ENCODE assay signal across 8 mouse cellular contexts in genomic region chr15:81361022-81361404, GRCm38 (mm10). TPM values are rescaled to one million over a fixed set of nuclear protein-coding genes. Genes with fewer than 3 reads are reported as not detected.
DNase-seq lines count a peak whose midpoint lies in the region; ATAC-seq and TF ChIP-seq lines count a peak whose summit lies in the region.

No protein-coding gene starts in this region.

- no peaks in the 10 kb centered on the region for H3K27me3 ChIP-seq in cerebellum, adult 2 months (ENCODE audit: control insufficient read depth, insufficient read depth, low read length)
- no peaks in the 10 kb centered on the region for H3K27me3 ChIP-seq in forebrain, embryonic 16.5 days (replicated peaks; ENCODE audit: control insufficient read depth, insufficient read depth, low read length)

- 36% methylated on average over 6 of the region's 6 CpGs for WGBS in cerebellum, adult 2 months
- WGBS in forebrain, embryonic 16.5 days = 40% methylated on average over 6 of the region's 6 CpGs

- TF ChIP-seq POLR2A in cerebellum, adult 2 months (IDR thresholded peaks at IDR 0.05; ENCODE audit: borderline replicate concordance, insufficient read depth, low read length) = no peak

- peak; percentile 42 for ATAC-seq in CD4-positive, CD25-positive, alpha-beta regulatory T cell, adult 4 months
- ATAC-seq in forebrain, embryonic 16.5 days = no peak; the same call in 1 of the 2 replicates

- peaks cover 9% of the 10 kb centered on the region for H3K36me3 ChIP-seq in forebrain, embryonic 16.5 days (ENCODE audit: control insufficient read depth, insufficient read depth)

- H3K9me3 ChIP-seq in forebrain, embryonic 16.5 days (ENCODE audit: control insufficient read depth, low read length) = no peaks in the 10 kb centered on the region

- DNase-seq in cerebellum, adult 2 months = no peak
- no peak for DNase-seq in cerebellum, postnatal 4 days (ENCODE audit: low spot score in 2 of 2)
- DNase-seq in lung, postnatal 25 days (ENCODE audit: low spot score) = peak; percentile 18
- no peak for DNase-seq in urinary bladder, adult 18-20 months (ENCODE audit: low spot score in 2 of 2)
- no peak for DNase-seq in Muller cell, postnatal 12 days (ENCODE audit: inconsistent ontology term)
- no peak for DNase-seq in frontal cortex, postnatal 36 days (ENCODE audit: low spot score in 2 of 2)

- peak overlapping the region; percentile 88 for H3K4me2 ChIP-seq in forebrain, embryonic 16.5 days (ENCODE audit: low read length)

- no peaks in the 10 kb centered on the region; the same call in 1 of the 2 replicates for H3K4me1 ChIP-seq in cerebellum, adult 2 months (ENCODE audit: control insufficient read depth, insufficient read depth, low read length)
- H3K4me1 ChIP-seq in forebrain, embryonic 16.5 days (replicated peaks; ENCODE audit: control insufficient read depth, insufficient read depth, low read length) = peaks cover 21% of the 10 kb centered on the region

- no peak for TF ChIP-seq CTCF in cerebellum, adult 2 months (IDR thresholded peaks at IDR 0.05; ENCODE audit: borderline replicate concordance, insufficient read depth, low read depth, low read length)

- H3K27ac ChIP-seq in cerebellum, adult 2 months (ENCODE audit: insufficient read depth, low read length) = no peak overlapping the region
- H3K27ac ChIP-seq in forebrain, embryonic 16.5 days (ENCODE audit: low read length) = peak overlapping the region; percentile 52

- H3K9ac ChIP-seq in forebrain, embryonic 16.5 days (replicated peaks; ENCODE audit: low read depth, low read length) = peak overlapping the region; percentile 38; the same call in 1 of the 2 replicates

- peak overlapping the region; percentile 93 for H3K4me3 ChIP-seq in cerebellum, adult 2 months (replicated peaks; ENCODE audit: insufficient read depth, low read depth, low read length)
- H3K4me3 ChIP-seq in forebrain, embryonic 16.5 days (replicated peaks; ENCODE audit: low read length) = peak overlapping the region; percentile 78

RNA-seq across cellular contexts. Expression of gene Slc25a17, which starts 0.4 kb away (rescaled TPM):
- polyA plus RNA-seq in cerebellum, adult 2 months (2012; rRNA removed) = 55.8 and 56.0 TPM in 2 replicates
- 100 to 1,000 TPM in 1 of 2 experiments, 10 to 100 TPM in 1; 83.2 to 102 TPM for polyA plus RNA-seq in CD4-positive, CD25-positive, alpha-beta regulatory T cell, adult 4 months (2017; shearing (Covaris generic))
- polyA plus RNA-seq in forebrain, embryonic 16.5 days (2015; fragmentation: Nextera tagmentation; extraction: Ambion mirVana) = 132 and 144 TPM in 2 replicates

RNA-seq across cellular contexts. Expression of gene St13, which starts 38.9 kb away (rescaled TPM):
- 75.6 and 85.3 TPM in 2 replicates for polyA plus RNA-seq in cerebellum, adult 2 months (2012; rRNA removed)
- 100 to 1,000 TPM; 177 to 187 TPM for polyA plus RNA-seq in CD4-positive, CD25-positive, alpha-beta regulatory T cell, adult 4 months (2017; shearing (Covaris generic))
- 206 and 233 TPM in 2 replicates for polyA plus RNA-seq in forebrain, embryonic 16.5 days (2015; fragmentation: Nextera tagmentation; extraction: Ambion mirVana)

RNA-seq across cellular contexts. Expression of gene Xpnpep3, which starts 38.9 kb away (rescaled TPM):
- polyA plus RNA-seq in cerebellum, adult 2 months (2012; rRNA removed) = 7.3 and 9.0 TPM in 2 replicates
- polyA plus RNA-seq in CD4-positive, CD25-positive, alpha-beta regulatory T cell, adult 4 months (2017; shearing (Covaris generic)) = 10 to 100 TPM in 1 of 2 experiments, 1 to 10 TPM in 1; 8.3 to 13.1 TPM
- polyA plus RNA-seq in forebrain, embryonic 16.5 days (2015; fragmentation: Nextera tagmentation; extraction: Ambion mirVana) = 9.0 and 10.0 TPM in 2 replicates

RNA-seq across cellular contexts. Expression of gene Dnajb7, which starts 47.1 kb away (rescaled TPM):
- polyA plus RNA-seq in cerebellum, adult 2 months (2012; rRNA removed) = 0.07 TPM in 1 of 2 replicates, not detected in the other
- polyA plus RNA-seq in CD4-positive, CD25-positive, alpha-beta regulatory T cell, adult 4 months (2017; shearing (Covaris generic)) = 1 to 10 TPM; 3.2 to 4.3 TPM
- 1.4 and 2.3 TPM in 2 replicates for polyA plus RNA-seq in forebrain, embryonic 16.5 days (2015; fragmentation: Nextera tagmentation; extraction: Ambion mirVana)
